Mouse (Mus musculus): ENCODE results near the gene Mipep. TPM values are rescaled to one million over a fixed set of nuclear protein-coding genes. Genes with fewer than 3 reads are reported as not detected.

Mipep gene
- polyA plus RNA-seq (2015; fragmentation: Nextera tagmentation; extraction: Ambion mirVana), result 21.4 and 22.0 TPM in 2 replicates

DNA sequence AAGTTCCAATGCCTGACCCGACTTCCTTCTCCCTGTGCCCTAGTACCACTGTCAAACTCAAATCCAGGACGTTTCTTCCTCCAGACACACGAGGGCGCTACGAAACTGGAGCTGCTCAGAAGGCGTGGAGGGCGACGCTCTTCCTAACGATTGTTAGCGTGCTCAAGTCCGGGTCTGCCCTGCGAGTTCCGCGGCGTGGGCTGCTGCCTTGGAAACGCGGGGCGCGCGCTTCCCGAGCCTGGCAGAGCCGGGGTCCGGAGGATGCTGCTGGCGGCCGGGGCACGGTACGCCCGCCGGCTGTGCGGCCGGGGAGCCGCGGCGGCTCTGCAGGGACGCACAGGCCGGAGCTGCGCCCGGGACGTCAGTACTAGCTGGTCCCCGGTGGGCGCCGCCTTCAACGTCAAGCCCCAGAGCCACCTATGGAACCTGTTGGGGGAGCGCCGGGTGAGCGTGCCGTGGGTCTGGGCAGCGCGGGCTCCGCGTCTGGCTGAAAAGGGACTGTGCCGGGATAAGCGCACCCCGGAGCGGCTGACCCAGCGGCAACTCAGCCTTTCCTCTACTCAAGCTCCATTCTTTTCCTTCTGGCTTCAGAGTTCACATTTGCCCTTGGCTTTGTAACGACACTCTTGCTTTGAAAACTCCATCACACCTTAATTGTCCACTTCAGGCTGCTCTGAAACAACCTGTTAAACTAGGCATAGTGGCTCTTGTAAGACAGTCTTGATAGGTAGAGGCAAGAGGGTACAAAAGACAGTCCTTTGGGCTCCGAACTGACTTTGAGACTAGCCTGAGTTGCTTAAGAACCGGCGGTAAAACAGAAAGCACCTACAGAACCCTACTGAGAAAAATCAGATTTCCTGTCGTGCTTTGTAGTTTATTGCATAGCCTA is at the start of gene Mipep:
Mipep (plus strand) TSS at position 147 of the 889 bp plus-strand sequence.
- ATAC-seq (replicated peaks), result peak; percentile 97
- 1% methylated on average over 61 of the region's 61 CpGs for WGBS

DNA sequence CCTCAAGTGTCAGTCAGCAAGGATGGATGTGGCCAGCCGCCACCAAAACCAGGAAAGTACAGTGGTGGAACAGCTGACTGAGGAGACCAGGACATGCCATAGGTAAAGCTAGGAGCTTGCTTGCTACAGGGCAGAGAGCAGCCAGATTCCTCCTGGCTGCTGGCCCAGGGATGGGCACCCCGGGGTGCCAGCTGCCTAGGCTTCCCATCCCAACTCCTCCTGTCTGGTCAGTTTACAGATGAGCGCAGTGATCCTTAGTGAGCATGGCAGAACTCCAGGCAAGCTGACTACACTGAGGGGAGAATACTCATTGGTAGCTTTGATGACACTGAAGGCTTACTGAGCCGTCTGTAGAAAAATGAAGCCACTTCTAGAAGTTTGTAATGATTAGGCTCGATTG is 49.2 kb upstream of the Mipep start:
- ATAC-seq (replicated peaks), result no peak
- H3K9me3 ChIP-seq, result no peaks in the 10 kb centered on the region
- no peaks in the 10 kb centered on the region for H3K27me3 ChIP-seq
- no peak overlapping the region for H3K9ac ChIP-seq (replicated peaks)
- 39% methylated on average over 5 of the region's 5 CpGs for WGBS
- no peak overlapping the region for H3K4me2 ChIP-seq (replicated peaks)
- no peak overlapping the region for H3K27ac ChIP-seq (replicated peaks)
- H3K4me1 ChIP-seq, result peaks cover 69% of the 10 kb centered on the region
- H3K4me3 ChIP-seq, result no peak overlapping the region
- no peaks in the 10 kb centered on the region for H3K36me3 ChIP-seq

More for the DNA sequence above, at the start of gene Mipep:
- Histone ChIP-seq H3K36me3 (no peaks in the 10 kb centered on the region), H3K4me3 (peak within 1 kb of the TSS; percentile 61), H3K9me3 (no peaks in the 10 kb centered on the region), H3K27me3 (no peaks in the 10 kb centered on the region), H3K9ac (replicated peaks) (peak within 1 kb of the TSS; percentile 63), H3K27ac (replicated peaks) (peak within 1 kb of the TSS; percentile 59; the same call in 1 of the 2 replicates), H3K4me2 (replicated peaks) (peak within 1 kb of the TSS; percentile 72), H3K4me1 (peaks cover 8% of the 10 kb centered on the region)

DNA sequence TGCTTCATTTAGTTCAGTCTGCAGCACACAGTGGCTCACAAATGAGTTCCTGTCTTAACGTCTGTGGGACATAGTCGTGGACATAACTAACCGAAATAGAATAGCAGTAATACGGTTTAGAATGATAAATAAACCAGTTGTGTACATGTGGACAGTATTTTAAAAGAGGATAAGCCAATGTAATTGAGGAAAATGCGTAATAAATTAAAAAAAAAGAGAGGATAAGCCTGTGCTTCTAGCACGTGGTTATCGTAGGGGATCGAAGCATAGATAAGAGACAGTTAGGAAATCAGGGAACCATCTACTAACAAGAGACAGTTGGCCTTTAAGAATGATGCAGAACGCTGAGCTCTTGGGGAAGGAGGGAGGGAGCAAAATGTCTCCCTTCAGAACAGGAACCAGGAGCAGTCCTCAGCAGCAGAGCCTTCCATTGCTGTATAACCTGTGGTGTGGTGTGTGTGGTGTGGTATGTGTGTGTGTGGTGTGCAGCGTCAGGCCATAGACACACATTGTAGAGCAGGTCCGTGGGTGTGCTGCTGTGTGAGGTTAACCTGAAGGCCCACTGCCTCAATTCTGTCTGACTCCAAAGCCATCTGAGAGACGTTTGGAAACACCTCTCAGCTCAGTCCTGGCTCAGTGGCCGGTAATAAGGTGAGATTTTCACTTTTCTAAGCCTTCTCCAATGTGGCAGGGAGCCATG is 48.4 kb upstream of the Mipep start:
- no peaks in the 10 kb centered on the region for H3K9me3 ChIP-seq
- H3K27ac ChIP-seq (replicated peaks), result peak overlapping the region; percentile 71
- H3K27me3 ChIP-seq, result no peaks in the 10 kb centered on the region
- H3K36me3 ChIP-seq, result no peaks in the 10 kb centered on the region
- H3K4me1 ChIP-seq, result peaks cover 76% of the 10 kb centered on the region
- H3K4me3 ChIP-seq, result no peak overlapping the region
- H3K9ac ChIP-seq (replicated peaks), result no peak overlapping the region
- 53% methylated on average over 13 of the region's 13 CpGs for WGBS
- ATAC-seq (replicated peaks), result no peak
- H3K4me2 ChIP-seq (replicated peaks), result no peak overlapping the region

DNA sequence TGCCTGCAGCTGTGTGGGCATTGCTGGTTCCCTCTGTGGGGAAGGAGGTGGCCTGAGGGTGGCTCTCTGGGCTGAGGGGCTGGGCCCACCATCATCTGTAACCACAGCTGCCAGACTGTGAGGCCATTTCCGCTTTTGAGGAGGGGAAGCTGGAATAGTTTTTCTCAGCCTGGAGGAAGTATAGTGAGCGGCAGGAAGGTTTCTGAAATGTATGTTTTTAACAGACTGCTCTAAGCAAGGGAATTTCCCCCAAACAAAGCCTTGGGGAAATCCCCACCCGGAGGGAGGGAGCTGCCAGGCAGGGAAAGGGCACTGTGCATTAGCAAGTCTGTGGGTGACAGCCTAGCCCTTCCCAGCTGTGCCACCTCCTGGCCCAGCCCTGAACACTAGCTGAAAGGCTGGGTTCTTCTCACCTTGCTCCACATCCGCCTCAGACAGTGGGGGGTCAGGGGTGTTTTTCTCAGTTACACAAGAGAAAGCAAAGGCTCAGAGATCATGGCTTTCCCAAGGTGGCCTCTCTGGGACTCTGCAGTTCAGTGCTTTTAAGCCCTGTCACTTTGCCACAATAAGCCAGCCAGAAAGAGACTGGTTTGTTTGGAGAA is 47.7 kb upstream of the Mipep start:
- Histone ChIP-seq H3K4me2 (replicated peaks) (no peak overlapping the region), H3K4me3 (no peak overlapping the region), H3K27ac (replicated peaks) (peak overlapping the region; percentile 71), H3K9ac (replicated peaks) (no peak overlapping the region), H3K36me3 (no peaks in the 10 kb centered on the region), H3K4me1 (peaks cover 83% of the 10 kb centered on the region), H3K9me3 (no peaks in the 10 kb centered on the region), H3K27me3 (no peaks in the 10 kb centered on the region)
- ATAC-seq (replicated peaks), result peak; percentile 15; the same call in 1 of the 2 replicates
- WGBS, result 5% methylated on average over 4 of the region's 4 CpGs

DNA sequence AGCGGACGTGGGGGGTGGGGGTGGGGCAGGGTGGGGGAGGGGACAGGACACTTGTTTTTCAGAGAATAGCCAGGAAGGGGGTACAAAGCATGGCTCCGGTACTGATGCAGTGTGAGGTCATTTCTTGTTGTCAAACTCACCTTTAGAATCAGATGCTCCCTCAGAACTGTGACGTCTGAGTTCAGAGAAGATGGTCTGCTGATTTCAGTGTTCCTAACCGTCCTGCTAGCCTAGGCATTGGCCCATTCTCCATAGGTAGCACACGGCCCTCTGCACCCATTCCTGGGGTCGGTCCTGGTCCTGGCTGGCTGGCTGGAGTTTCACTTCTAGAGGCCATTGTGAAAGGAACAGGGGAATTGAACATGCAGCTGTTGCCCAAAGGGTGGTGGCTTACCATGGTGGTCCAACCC is 47.2 kb upstream of the Mipep start:
- H3K4me1 ChIP-seq, result peaks cover 85% of the 10 kb centered on the region
- no peak overlapping the region for H3K4me3 ChIP-seq
- WGBS, result 10% methylated on average over 7 of the region's 7 CpGs
- no peaks in the 10 kb centered on the region for H3K9me3 ChIP-seq
- H3K36me3 ChIP-seq, result no peaks in the 10 kb centered on the region
- no peak for ATAC-seq (replicated peaks)
- no peak overlapping the region for H3K4me2 ChIP-seq (replicated peaks)
- no peak overlapping the region for H3K9ac ChIP-seq (replicated peaks)
- peak overlapping the region; percentile 71; the same call in 1 of the 2 replicates for H3K27ac ChIP-seq (replicated peaks)
- H3K27me3 ChIP-seq, result no peaks in the 10 kb centered on the region

DNA sequence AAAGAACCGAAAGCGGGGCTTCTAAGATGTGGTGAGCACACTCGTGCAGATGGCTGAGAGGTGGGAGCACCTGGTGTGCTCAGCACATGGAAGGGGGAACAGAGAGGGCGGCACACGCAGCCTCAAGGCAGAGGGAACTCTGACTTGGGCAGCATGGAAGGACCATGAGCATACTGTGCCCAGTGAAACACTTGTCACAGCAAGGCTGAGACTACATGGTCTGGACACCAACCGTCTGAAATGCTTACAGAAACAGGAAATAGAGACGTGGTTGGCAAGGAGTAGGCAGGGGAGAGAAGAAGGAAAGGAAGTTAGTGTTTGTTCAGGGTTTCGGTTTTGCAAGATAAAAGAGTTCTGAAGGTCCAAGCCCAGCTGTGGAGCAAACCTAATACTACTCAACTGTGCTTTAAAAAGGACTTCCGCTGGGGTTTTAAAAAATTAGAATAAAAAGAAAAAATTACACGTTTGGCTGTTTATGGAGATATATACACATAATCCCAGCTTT is 45.9 kb upstream of the Mipep start:
- Histone ChIP-seq H3K36me3 (no peaks in the 10 kb centered on the region), H3K4me2 (replicated peaks) (no peak overlapping the region), H3K9me3 (no peaks in the 10 kb centered on the region), H3K4me3 (no peak overlapping the region), H3K27ac (replicated peaks) (peak overlapping the region; percentile 50; the same call in 1 of the 2 replicates), H3K4me1 (peaks cover 76% of the 10 kb centered on the region), H3K27me3 (no peaks in the 10 kb centered on the region), H3K9ac (replicated peaks) (no peak overlapping the region)
- WGBS, result 60% methylated on average over 10 of the region's 10 CpGs
- ATAC-seq (replicated peaks), result no peak

DNA sequence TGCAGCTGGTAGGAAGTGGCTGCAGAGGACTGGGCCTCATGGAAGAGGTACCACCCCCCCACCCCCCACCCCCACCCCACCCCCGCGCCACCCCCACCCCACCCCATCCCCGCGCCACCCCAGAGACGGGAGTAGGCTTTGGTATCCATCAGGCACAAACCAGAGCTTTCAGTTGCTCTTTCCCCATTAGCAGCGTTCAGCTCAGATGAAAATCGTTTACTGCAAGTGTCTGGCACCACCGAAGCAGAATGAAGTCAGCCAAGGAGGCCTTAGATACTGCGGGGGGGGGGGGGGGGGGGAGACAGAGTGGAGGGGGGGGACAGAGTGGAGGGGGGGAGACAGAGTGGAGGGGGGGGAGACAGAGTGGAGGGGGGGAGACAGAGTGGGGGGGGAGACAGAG is 45.2 kb upstream of the Mipep start:
- peaks cover 70% of the 10 kb centered on the region for H3K4me1 ChIP-seq
- no peaks in the 10 kb centered on the region for H3K36me3 ChIP-seq
- 0 out of 2 replicates have a peak, but pooled peaks have one; percentile 35 for ATAC-seq (replicated peaks)
- 18% methylated on average over 4 of the region's 9 CpGs for WGBS
- no peak overlapping the region for H3K9ac ChIP-seq (replicated peaks)
- no peaks in the 10 kb centered on the region for H3K27me3 ChIP-seq
- no peaks in the 10 kb centered on the region for H3K9me3 ChIP-seq
- no peak overlapping the region for H3K4me3 ChIP-seq
- H3K4me2 ChIP-seq (replicated peaks), result no peak overlapping the region
- H3K27ac ChIP-seq (replicated peaks), result peak overlapping the region; percentile 74

DNA sequence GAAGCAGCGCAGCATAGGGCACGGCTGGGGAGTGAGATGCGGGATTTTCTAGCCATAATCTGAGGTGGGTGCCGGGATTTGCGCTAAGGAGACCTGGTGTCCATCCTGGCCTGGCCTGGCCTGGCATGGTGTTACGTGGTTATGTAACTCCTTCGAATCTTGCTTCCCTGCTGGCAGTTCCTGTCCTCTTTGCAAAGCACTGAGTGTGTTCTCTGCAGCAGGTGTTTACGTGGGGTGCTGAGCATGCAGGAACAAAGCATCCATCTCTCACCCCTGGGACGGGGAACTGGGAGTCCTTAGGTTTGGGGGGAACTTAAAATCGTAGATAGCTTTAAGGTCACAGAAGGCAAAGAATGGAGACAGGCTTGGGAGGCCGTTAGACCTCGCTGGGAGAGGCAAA is 44.8 kb upstream of the Mipep start:
- Histone ChIP-seq H3K27ac (replicated peaks) (peak overlapping the region; percentile 74), H3K9me3 (no peaks in the 10 kb centered on the region), H3K4me3 (no peak overlapping the region), H3K27me3 (no peaks in the 10 kb centered on the region), H3K9ac (replicated peaks) (no peak overlapping the region), H3K4me2 (replicated peaks) (no peak overlapping the region), H3K36me3 (no peaks in the 10 kb centered on the region), H3K4me1 (peaks cover 68% of the 10 kb centered on the region)
- WGBS, result 57% methylated on average over 12 of the region's 12 CpGs
- ATAC-seq (replicated peaks), result no peak

DNA sequence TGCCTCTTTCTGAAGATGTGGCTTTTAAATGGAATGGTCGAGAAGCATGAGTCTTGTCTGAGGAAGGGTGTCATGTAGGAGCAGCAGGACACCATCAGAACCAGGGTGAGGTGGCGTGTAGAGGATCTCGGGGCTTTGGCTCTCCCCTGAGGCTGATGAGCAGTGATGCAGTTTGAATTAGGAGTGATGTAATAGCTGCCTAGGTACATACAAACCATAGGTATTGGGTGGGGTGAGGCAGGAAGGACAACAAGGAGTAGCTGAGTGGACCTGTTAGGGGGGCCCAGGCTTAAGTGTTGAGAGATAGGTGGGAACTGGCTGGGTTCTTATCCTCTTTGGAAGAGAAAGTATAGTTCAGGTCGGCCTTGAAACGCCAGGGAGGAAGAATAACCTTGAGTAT is 43.9 kb upstream of the Mipep start:
- H3K4me2 ChIP-seq (replicated peaks), result no peak overlapping the region
- no peaks in the 10 kb centered on the region for H3K36me3 ChIP-seq
- H3K27ac ChIP-seq (replicated peaks), result peak overlapping the region; percentile 74
- H3K27me3 ChIP-seq, result no peaks in the 10 kb centered on the region
- WGBS, result 80% methylated on average over 5 of the region's 5 CpGs
- H3K9me3 ChIP-seq, result no peaks in the 10 kb centered on the region
- H3K4me1 ChIP-seq, result peaks cover 63% of the 10 kb centered on the region
- ATAC-seq (replicated peaks), result no peak
- H3K9ac ChIP-seq (replicated peaks), result no peak overlapping the region
- no peak overlapping the region for H3K4me3 ChIP-seq

DNA sequence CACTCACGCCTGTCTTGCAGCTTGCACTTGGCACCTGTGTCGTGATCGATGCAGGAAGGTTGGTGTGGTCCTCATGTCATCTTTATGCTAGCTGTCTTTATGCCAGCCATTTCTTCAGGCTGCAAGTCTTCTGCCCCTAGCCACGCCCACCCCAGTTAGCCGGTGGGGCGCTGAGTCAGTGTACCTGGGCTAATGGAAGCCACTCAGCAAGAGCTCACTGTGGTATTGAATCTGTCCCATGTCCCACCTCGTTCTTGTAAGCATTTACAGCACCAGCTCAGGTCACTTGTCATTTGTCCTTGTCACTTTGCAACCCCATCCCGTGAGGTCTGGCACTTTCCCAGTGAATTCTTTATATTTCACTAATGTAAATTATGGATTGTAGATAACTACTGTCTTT is 43.3 kb upstream of the Mipep start:
- no peaks in the 10 kb centered on the region for H3K36me3 ChIP-seq
- H3K4me3 ChIP-seq, result no peak overlapping the region
- 47% methylated on average over 8 of the region's 8 CpGs for WGBS
- no peak for ATAC-seq (replicated peaks)
- H3K4me2 ChIP-seq (replicated peaks), result no peak overlapping the region
- peaks cover 58% of the 10 kb centered on the region for H3K4me1 ChIP-seq
- no peak overlapping the region for H3K9ac ChIP-seq (replicated peaks)
- no peaks in the 10 kb centered on the region for H3K27me3 ChIP-seq
- H3K9me3 ChIP-seq, result no peaks in the 10 kb centered on the region
- H3K27ac ChIP-seq (replicated peaks), result peak overlapping the region; percentile 74

DNA sequence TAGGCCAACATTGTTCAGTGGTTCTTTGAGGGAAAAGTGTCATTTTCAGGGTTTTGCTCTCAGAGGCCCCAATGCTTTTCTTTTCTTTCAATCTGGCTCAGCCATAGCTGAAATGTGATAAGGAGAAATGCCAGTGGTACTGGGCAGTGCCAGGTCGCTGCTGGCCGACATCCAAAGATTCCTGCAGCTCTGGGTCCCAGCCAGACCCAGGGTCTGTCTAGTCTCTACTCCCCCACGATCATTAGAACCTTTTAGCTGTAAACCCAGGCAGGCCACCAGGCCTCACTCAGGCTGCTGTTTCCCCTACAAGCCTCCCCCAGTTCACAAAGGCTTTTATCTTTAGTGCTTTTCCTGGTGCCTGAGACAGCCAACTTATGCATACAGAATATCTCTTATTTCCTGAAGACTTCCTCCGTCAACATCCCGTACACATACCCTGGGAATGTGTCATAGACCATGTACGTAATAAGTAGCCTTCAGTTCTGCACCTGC is 42.8 kb upstream of the Mipep start:
- Histone ChIP-seq H3K27ac (replicated peaks) (peak overlapping the region; percentile 74), H3K36me3 (0 out of 2 replicates have a peak, but pooled peaks cover 4% of the 10 kb centered on the region), H3K4me1 (peaks cover 53% of the 10 kb centered on the region), H3K27me3 (no peaks in the 10 kb centered on the region), H3K9me3 (no peaks in the 10 kb centered on the region), H3K9ac (replicated peaks) (no peak overlapping the region), H3K4me3 (no peak overlapping the region), H3K4me2 (replicated peaks) (no peak overlapping the region)
- peak; percentile 44 for ATAC-seq (replicated peaks)
- WGBS, result 38% methylated on average over 6 of the region's 6 CpGs
